Mouse (Mus musculus) hindbrain, embryonic 16.5 days (tissue): Measurements from ENCODE around the gene Kcnb1. TPM values are rescaled to one million over a fixed set of nuclear protein-coding genes. Genes with fewer than 3 reads are reported as not detected.

Source experiments
- ATAC-seq: fragments of 200-750 bp; cut with Nextera tagmentation; 2 replicates; pipeline ENCODE4 v1.8.0; 2017; ENCODE audit warnings: moderate TSS enrichment, moderate library complexity
- H3K27ac ChIP-seq: fragments of 300-500 bp; sonication (generic); 2 replicates; pipeline ENCODE4 v1.5.1; 2014; ENCODE audit warnings: low read depth, mild to moderate bottlenecking, control low read depth, low read length, moderate library complexity
- H3K27me3 ChIP-seq: fragments of 300-500 bp; sonication (generic); replicated peaks from 2 replicates; pipeline ENCODE4 v1.6.1; 2014; ENCODE audit warnings: low read length; ENCODE audit not compliant: control insufficient read depth, insufficient read depth
- H3K36me3 ChIP-seq: fragments of 300-500 bp; sonication (generic); 2 replicates; pipeline ENCODE4 v1.6.1; 2014; ENCODE audit warnings: mild to moderate bottlenecking, low read length, moderate library complexity, mixed read lengths; ENCODE audit not compliant: control insufficient read depth, insufficient read depth
- H3K4me1 ChIP-seq: fragments of 300-500 bp; sonication (generic); 2 replicates; pipeline ENCODE4 v1.6.1; 2014; ENCODE audit warnings: low read depth, low read length; ENCODE audit not compliant: control insufficient read depth, insufficient read depth
- H3K4me2 ChIP-seq: fragments of 300-500 bp; sonication (generic); 2 replicates; pipeline ENCODE4 v1.6.1; 2014; ENCODE audit warnings: mild to moderate bottlenecking, low read length, control low read depth, moderate library complexity
- H3K4me3 ChIP-seq: fragments of 300-500 bp; sonication (generic); 2 replicates; pipeline ENCODE4 v1.5.1; 2014; ENCODE audit warnings: mild to moderate bottlenecking, low read length, control low read depth, moderate library complexity
- H3K9ac ChIP-seq: fragments of 300-500 bp; sonication (generic); 2 replicates; pipeline ENCODE4 v1.6.1; 2014; ENCODE audit warnings: low read depth, mild to moderate bottlenecking, control low read depth, low read length, moderate library complexity
- H3K9me3 ChIP-seq: fragments of 300-500 bp; sonication (generic); 2 replicates; pipeline ENCODE4 v1.6.1; 2014; ENCODE audit warnings: mild to moderate bottlenecking, low read length, moderate library complexity; ENCODE audit not compliant: control insufficient read depth
- WGBS: fragments of 180-500 bp; shearing (Covaris S2); extraction: QIAGEN DNeasy Blood & Tissue Kit; methylation state at CpG from one replicate; pipeline ENCODE4 v1.1.7; 2014; 5-methylcytosine and 5-hydroxymethylcytosine counted together
- polyA plus RNA-seq: library from polyadenylated mRNA; unstranded; fragments of >200 nt; fragmentation: Nextera tagmentation; extraction: Ambion mirVana; gene quantifications from 2 replicates; pipeline ENCODE4 v1.2.1, GENCODE M21; 2015

Kcnb1 gene
- polyA plus RNA-seq, 1 experiment from 2014 or later, result 3.2 TPM

DNA sequence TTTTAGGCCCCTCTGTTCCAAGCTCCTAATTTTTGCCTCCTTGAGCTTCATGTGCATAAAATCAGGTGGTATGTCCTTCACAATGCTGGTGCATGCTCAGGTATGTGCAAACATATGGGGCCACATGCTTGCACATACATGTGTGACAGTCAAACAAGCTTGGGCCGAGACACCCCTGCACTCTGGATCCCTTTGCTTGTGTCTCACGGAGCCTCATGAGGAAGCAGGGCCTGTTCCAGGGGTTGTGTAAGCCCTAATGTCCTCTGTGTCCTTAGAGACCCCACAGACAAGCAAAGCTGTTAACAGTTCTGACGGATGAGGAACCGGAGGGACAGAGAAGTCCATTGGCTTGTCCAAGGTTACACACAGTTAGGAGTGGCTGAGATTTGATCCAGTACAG, 30.2 kb downstream of the Kcnb1 start:
- Histone ChIP-seq H3K4me2 (no peak overlapping the region), H3K27me3 (no peaks in the 10 kb centered on the region), H3K9me3 (no peaks in the 10 kb centered on the region), H3K36me3 (no peaks in the 10 kb centered on the region), H3K4me1 (peaks cover 8% of the 10 kb centered on the region), H3K4me3 (no peak overlapping the region), H3K27ac (no peak overlapping the region), H3K9ac (no peak overlapping the region)
- WGBS, result 95% methylated on average over 4 of the region's 4 CpGs
- no peak for ATAC-seq

- H3K4me3 ChIP-seq, result no peak overlapping the region
- H3K9me3 ChIP-seq, result no peaks in the 10 kb centered on the region
- ATAC-seq, result peak; percentile 49; the same call in 1 of the 2 replicates
- no peak overlapping the region for H3K9ac ChIP-seq
- peaks cover 8% of the 10 kb centered on the region for H3K4me1 ChIP-seq
- no peak overlapping the region for H3K4me2 ChIP-seq
- 57% methylated on average over 5 of the region's 5 CpGs for WGBS
- no peak overlapping the region for H3K27ac ChIP-seq
- H3K36me3 ChIP-seq, result no peaks in the 10 kb centered on the region
- no peaks in the 10 kb centered on the region for H3K27me3 ChIP-seq
Observed at GRCm38 (mm10) chr2:167158780-167159179, 31.2 kb downstream of the Kcnb1 start.

GRCm38 (mm10) chr2:167156118-167156715, 33.7 kb downstream of the Kcnb1 start:
- Histone ChIP-seq H3K4me1 (peaks cover 8% of the 10 kb centered on the region), H3K9me3 (peaks cover 2% of the 10 kb centered on the region), H3K27me3 (no peaks in the 10 kb centered on the region), H3K9ac (no peak overlapping the region), H3K4me2 (no peak overlapping the region), H3K4me3 (no peak overlapping the region), H3K36me3 (no peaks in the 10 kb centered on the region), H3K27ac (no peak overlapping the region)
- WGBS, result 30% methylated on average over 9 of the region's 9 CpGs
- peak; percentile 24; the same call in 1 of the 2 replicates for ATAC-seq

- Histone ChIP-seq H3K9me3 (peaks cover 3% of the 10 kb centered on the region), H3K27me3 (no peaks in the 10 kb centered on the region), H3K4me2 (no peak overlapping the region), H3K9ac (no peak overlapping the region), H3K36me3 (no peaks in the 10 kb centered on the region), H3K27ac (no peak overlapping the region), H3K4me1 (peaks cover 8% of the 10 kb centered on the region), H3K4me3 (no peak overlapping the region)
- peak; percentile 49 for ATAC-seq
- WGBS, result 24% methylated on average over 4 of the region's 4 CpGs
Observed at GRCm38 (mm10) chr2:167155541-167155973, 34.4 kb downstream of the Kcnb1 start.

DNA sequence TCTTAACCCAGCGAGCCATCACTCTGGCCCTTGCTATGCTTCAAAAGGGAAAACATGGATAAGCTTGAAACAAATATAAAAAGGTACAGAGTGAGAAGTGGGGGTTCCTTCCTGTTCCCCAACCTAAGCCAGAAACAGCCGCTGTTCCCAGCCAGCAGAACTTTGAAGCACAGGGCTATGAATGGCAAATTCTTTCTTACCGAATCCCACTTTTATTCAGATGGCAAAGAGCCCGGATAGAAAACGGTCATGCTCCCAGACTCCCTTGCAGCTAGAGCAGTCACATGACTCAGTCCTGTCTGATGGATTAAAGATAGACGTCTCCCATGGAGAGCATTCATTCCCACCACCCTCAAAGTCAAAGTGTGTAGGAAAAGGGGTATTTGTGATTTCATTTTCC, 39.1 kb downstream of the Kcnb1 start:
- ATAC-seq, result no peak
- Histone ChIP-seq H3K27ac (no peak overlapping the region), H3K9ac (no peak overlapping the region), H3K27me3 (no peaks in the 10 kb centered on the region), H3K36me3 (no peaks in the 10 kb centered on the region), H3K4me1 (peaks cover 8% of the 10 kb centered on the region), H3K4me2 (no peak overlapping the region), H3K4me3 (no peak overlapping the region), H3K9me3 (peaks cover 3% of the 10 kb centered on the region)
- 94% methylated on average over 6 of the region's 6 CpGs for WGBS

DNA sequence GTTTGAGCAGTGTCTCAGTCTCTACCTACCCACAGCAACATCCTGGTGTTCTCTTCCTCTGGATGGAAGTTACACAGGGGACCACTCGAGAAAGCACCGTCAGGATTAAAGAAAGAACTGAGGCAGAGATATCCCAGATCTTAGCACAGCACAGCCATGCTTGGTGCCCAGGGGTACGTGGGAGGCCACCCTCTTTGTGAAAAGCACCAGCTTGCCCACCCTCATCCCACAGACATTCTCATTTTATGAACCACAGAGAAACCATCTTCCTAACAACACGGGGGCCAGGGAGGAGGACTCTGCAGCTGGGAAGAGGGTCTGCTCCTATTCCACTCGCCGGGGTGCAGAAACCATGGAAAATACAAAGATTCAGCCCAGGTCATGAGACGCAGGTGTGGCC, 39.8 kb downstream of the Kcnb1 start:
- no peak overlapping the region for H3K9ac ChIP-seq
- WGBS, result 92% methylated on average over 7 of the region's 7 CpGs
- H3K4me2 ChIP-seq, result no peak overlapping the region
- no peaks in the 10 kb centered on the region for H3K27me3 ChIP-seq
- ATAC-seq, result no peak
- no peak overlapping the region for H3K4me3 ChIP-seq
- peaks cover under 1% of the 10 kb centered on the region; the same call in 1 of the 2 replicates for H3K4me1 ChIP-seq
- no peaks in the 10 kb centered on the region for H3K36me3 ChIP-seq
- peaks cover 3% of the 10 kb centered on the region for H3K9me3 ChIP-seq
- H3K27ac ChIP-seq, result no peak overlapping the region

GRCm38 (mm10) chr2:167149035-167149434, 40.9 kb downstream of the Kcnb1 start:
- Histone ChIP-seq H3K4me3 (no peak overlapping the region), H3K9me3 (peaks cover 3% of the 10 kb centered on the region), H3K36me3 (no peaks in the 10 kb centered on the region), H3K4me1 (peaks cover 7% of the 10 kb centered on the region), H3K27me3 (no peaks in the 10 kb centered on the region), H3K4me2 (no peak overlapping the region), H3K9ac (no peak overlapping the region), H3K27ac (no peak overlapping the region)
- no peak for ATAC-seq
- WGBS, result 94% methylated on average over 6 of the region's 6 CpGs

DNA sequence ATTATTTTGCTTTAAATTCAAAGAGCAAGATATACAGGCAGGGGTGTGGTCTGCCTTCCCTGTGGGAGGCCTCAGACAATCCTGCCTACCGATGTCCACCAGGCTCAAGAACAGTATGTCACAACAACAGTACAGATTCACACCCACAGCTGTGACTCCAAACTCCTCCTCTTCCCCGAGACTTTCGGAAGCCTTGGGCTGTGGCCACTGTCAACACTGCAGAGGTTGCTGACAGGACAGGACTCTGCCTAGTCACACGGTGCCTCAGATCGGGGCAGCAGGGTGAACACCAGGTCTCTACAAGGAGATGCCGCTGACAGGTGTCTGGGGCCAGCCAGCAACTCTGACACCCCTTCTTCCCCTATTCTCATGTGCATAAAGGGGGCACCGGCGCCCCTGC, 42.2 kb downstream of the Kcnb1 start:
- H3K4me3 ChIP-seq, result no peak overlapping the region
- no peak overlapping the region for H3K4me2 ChIP-seq
- WGBS, result 79% methylated on average over 8 of the region's 8 CpGs
- no peak overlapping the region for H3K27ac ChIP-seq
- H3K9me3 ChIP-seq, result peaks cover 3% of the 10 kb centered on the region
- H3K27me3 ChIP-seq, result no peaks in the 10 kb centered on the region
- ATAC-seq, result no peak
- H3K9ac ChIP-seq, result no peak overlapping the region
- no peaks in the 10 kb centered on the region for H3K36me3 ChIP-seq
- peaks cover 10% of the 10 kb centered on the region for H3K4me1 ChIP-seq

DNA sequence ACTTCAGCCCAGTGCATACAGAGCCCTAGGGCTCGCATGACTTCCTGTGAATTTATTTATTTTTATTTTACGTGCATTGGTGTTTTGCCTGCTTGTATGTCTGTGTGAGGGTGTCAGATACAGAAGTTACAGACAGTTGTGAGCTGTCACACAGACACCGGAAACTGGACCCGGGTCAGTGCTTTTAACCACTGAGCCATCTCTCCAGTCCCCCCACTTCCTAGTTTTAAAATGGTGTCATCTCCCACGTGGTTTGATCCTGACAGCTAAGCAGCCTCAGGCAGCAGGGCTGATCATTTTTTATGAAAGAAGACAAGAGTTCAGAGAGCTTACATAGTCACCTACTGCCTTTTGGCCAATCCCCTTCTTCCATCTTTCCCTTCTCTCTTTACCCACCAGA, 44.1 kb downstream of the Kcnb1 start:
- WGBS, result 68% methylated on average over 5 of the region's 5 CpGs
- H3K4me2 ChIP-seq, result no peak overlapping the region
- no peak overlapping the region for H3K4me3 ChIP-seq
- no peak overlapping the region for H3K27ac ChIP-seq
- ATAC-seq, result no peak
- peaks cover 10% of the 10 kb centered on the region for H3K4me1 ChIP-seq
- H3K9ac ChIP-seq, result no peak overlapping the region
- H3K36me3 ChIP-seq, result no peaks in the 10 kb centered on the region
- H3K27me3 ChIP-seq, result no peaks in the 10 kb centered on the region
- H3K9me3 ChIP-seq, result no peaks in the 10 kb centered on the region
